Mouse (Mus musculus) heart, embryonic 13.5 days (tissue): ENCODE measurements around the gene Arsg. TPM values are rescaled to one million over a fixed set of nuclear protein-coding genes. Genes with fewer than 3 reads are reported as not detected.

Experiments
- ATAC-seq: fragments of 200-750 bp; cut with Nextera tagmentation; 2 replicates; pipeline ENCODE4 v1.8.0; 2017; ENCODE audit warnings: moderate TSS enrichment; ENCODE audit not compliant: insufficient number of reproducible peaks, low FRiP score, low TSS enrichment; ENCODE audit errors: extremely low read depth
- H3K27ac ChIP-seq: fragments of 300-500 bp; sonication (generic); replicated peaks from 2 replicates; pipeline ENCODE4 v1.5.1; 2015; ENCODE audit warnings: moderate library complexity, mild to moderate bottlenecking, inconsistent platforms
- H3K27me3 ChIP-seq: fragments of 300-500 bp; sonication (generic); replicated peaks from 2 replicates; pipeline ENCODE4 v1.6.1; 2015; ENCODE audit warnings: mild to moderate bottlenecking, inconsistent platforms
- H3K36me3 ChIP-seq: fragments of 300-500 bp; sonication (generic); 2 replicates; pipeline ENCODE4 v1.6.1; 2015; ENCODE audit warnings: mild to moderate bottlenecking, inconsistent platforms
- H3K4me1 ChIP-seq: fragments of 300-500 bp; sonication (generic); 2 replicates; pipeline ENCODE4 v1.6.1; 2015; ENCODE audit warnings: inconsistent platforms
- H3K4me2 ChIP-seq: fragments of 300-500 bp; sonication (generic); 2 replicates; pipeline ENCODE4 v1.6.1; 2015; ENCODE audit warnings: inconsistent platforms, mild to moderate bottlenecking, moderate library complexity
- H3K4me3 ChIP-seq: fragments of 300-500 bp; sonication (generic); 2 replicates; pipeline ENCODE4 v1.5.1; 2015; ENCODE audit warnings: moderate library complexity, mild to moderate bottlenecking, inconsistent platforms
- H3K9ac ChIP-seq: fragments of 300-500 bp; sonication (generic); 2 replicates; pipeline ENCODE4 v1.6.1; 2015; ENCODE audit warnings: inconsistent platforms, mild to moderate bottlenecking, moderate library complexity
- H3K9me3 ChIP-seq: fragments of 300-500 bp; sonication (generic); 2 replicates; pipeline ENCODE4 v1.6.1; 2016; ENCODE audit warnings: inconsistent platforms
- WGBS: fragments of 180-500 bp; shearing (Covaris S2); methylation state at CpG from one replicate; pipeline ENCODE4 v1.1.7; 2015; ENCODE audit warnings: mixed read lengths; 5-methylcytosine and 5-hydroxymethylcytosine counted together
- polyA plus RNA-seq: library from polyadenylated mRNA; unstranded; fragments of >200 nt; fragmentation: Nextera tagmentation; extraction: Ambion mirVana; gene quantifications from 2 replicates; pipeline ENCODE4 v1.2.1, GENCODE M21; 2015

Arsg gene
- polyA plus RNA-seq, 1 experiment from 2014 or later = 3.8 TPM

DNA sequence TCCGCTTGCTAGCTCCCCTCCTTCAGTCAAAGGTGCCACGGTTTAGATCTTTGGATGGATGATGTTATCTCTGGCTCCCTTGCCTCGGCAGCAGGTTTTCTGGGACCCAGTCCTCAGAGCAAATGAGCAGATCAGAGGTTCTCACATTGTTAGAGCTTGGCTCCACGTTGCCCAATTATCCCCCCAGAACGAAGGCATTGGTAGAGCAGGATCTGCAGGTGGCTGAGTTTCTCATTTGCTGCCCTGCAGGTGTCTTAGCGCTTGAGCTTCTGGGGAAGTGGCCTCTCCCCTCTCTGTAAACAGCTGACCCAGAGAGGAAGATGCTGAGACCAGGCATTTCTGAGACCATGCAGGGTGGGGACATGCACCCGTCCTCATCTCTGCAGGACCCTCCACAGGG is 47.8 kb downstream of the Arsg start:
- Histone ChIP-seq H3K4me3 (no peak overlapping the region), H3K9ac (no peak overlapping the region), H3K36me3 (no peaks in the 10 kb centered on the region), H3K4me2 (no peak overlapping the region), H3K9me3 (no peaks in the 10 kb centered on the region), H3K4me1 (no peaks in the 10 kb centered on the region), H3K27me3 (no peaks in the 10 kb centered on the region), H3K27ac (no peak overlapping the region)
- WGBS = 33% methylated on average over 7 of the region's 7 CpGs
- no peak for ATAC-seq

DNA sequence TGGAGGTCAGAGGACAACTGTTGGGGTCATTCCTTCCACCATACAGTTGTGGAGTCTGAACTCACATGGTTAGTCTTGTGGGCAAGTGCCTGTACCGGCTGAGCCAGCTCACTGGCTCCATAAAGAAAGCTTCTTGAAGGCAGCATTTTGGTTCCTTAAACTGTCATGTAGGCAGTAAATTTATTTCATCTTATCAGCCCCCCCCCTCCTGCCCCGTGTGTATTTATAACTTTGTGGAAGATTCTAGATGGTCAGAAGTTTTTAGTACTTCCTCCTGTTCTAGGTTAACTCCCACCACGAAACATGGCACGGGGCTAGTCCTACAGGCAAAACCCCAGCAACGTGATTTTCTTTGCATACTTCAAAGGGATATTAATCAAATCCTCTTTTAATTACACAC is 51.7 kb downstream of the Arsg start:
- 79% methylated on average over 5 of the region's 5 CpGs for WGBS
- H3K4me1 ChIP-seq = no peaks in the 10 kb centered on the region
- H3K4me2 ChIP-seq = no peak overlapping the region
- no peaks in the 10 kb centered on the region for H3K36me3 ChIP-seq
- H3K9me3 ChIP-seq = no peaks in the 10 kb centered on the region
- no peak overlapping the region for H3K27ac ChIP-seq
- no peak overlapping the region for H3K4me3 ChIP-seq
- no peaks in the 10 kb centered on the region for H3K27me3 ChIP-seq
- no peak for ATAC-seq
- no peak overlapping the region for H3K9ac ChIP-seq

DNA sequence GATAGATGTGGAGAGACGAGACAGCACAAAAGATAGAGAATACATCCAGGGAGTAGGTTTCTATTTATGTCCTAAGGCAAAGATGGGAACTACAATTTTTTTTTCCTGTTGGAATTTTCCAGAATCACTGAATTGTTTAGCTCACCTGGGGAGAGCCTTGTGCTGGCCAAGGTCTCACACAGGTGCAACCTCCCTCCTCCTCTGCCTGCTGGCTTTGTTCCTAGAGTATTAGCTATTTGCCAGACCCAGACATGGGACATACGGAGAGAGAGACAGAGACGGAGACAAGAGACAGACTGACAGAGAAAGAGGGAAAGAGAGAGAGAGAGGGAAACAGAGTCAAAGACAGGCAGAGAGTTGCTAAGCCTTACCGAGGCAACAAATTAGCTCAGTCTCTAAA is 52.4 kb downstream of the Arsg start:
- H3K27me3 ChIP-seq = no peaks in the 10 kb centered on the region
- no peaks in the 10 kb centered on the region for H3K9me3 ChIP-seq
- H3K27ac ChIP-seq = no peak overlapping the region
- H3K4me1 ChIP-seq = no peaks in the 10 kb centered on the region
- ATAC-seq = no peak
- no peak overlapping the region for H3K4me3 ChIP-seq
- no peak overlapping the region for H3K4me2 ChIP-seq
- H3K36me3 ChIP-seq = no peaks in the 10 kb centered on the region
- 83% methylated on average over 4 of the region's 4 CpGs for WGBS
- H3K9ac ChIP-seq = no peak overlapping the region

DNA sequence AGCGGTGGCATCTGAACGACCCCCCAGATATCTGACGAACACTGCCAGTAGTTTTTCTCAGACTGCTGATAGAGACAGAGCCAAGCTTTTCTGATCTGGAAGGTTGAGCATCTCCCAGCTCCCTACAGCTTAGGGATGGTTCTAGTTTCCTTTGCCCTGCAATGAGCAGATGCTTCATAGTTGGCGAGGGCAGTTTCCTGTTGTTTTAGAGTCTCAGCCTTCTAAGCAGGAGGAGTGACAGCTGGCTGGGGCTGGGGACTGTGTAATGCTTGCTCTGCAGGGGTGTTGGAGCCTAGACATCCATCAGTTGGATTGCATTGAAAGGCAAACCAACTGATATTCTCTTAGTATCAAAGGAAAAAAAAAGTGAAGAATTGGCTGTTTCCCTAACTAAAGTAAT is 56.9 kb downstream of the Arsg start:
- Histone ChIP-seq H3K36me3 (no peaks in the 10 kb centered on the region), H3K9me3 (no peaks in the 10 kb centered on the region), H3K27me3 (no peaks in the 10 kb centered on the region), H3K4me2 (no peak overlapping the region), H3K4me1 (no peaks in the 10 kb centered on the region), H3K27ac (no peak overlapping the region), H3K4me3 (no peak overlapping the region), H3K9ac (no peak overlapping the region)
- ATAC-seq = no peak
- WGBS = 69% methylated on average over 4 of the region's 4 CpGs

DNA sequence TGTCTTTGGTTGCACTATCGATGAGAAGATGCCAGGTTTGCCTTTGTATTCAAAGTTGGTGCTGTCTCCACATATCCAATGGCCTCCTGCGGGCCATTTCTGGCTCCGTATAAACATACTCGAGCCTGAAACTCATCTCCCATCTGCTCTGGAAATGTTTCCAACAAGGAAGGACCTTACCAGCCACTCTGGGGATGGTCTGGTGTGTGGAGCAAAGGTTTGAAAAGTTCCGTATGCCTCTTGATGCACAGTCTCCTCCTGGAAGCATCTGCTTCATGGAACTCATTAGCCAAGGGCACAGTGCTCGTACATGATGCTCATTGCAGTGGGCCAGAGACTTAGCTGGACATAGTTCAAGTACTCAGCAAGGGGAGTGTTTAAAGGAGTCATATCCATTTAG is 62.8 kb downstream of the Arsg start:
- H3K9ac ChIP-seq = no peak overlapping the region
- H3K4me2 ChIP-seq = no peak overlapping the region
- H3K27me3 ChIP-seq = 0 out of 2 replicates have a peak, but pooled peaks cover 6% of the 10 kb centered on the region
- 83% methylated on average over 6 of the region's 6 CpGs for WGBS
- no peak overlapping the region for H3K27ac ChIP-seq
- peaks cover 9% of the 10 kb centered on the region; the same call in 1 of the 2 replicates for H3K4me1 ChIP-seq
- no peak for ATAC-seq
- no peaks in the 10 kb centered on the region for H3K9me3 ChIP-seq
- no peaks in the 10 kb centered on the region for H3K36me3 ChIP-seq
- no peak overlapping the region for H3K4me3 ChIP-seq

DNA sequence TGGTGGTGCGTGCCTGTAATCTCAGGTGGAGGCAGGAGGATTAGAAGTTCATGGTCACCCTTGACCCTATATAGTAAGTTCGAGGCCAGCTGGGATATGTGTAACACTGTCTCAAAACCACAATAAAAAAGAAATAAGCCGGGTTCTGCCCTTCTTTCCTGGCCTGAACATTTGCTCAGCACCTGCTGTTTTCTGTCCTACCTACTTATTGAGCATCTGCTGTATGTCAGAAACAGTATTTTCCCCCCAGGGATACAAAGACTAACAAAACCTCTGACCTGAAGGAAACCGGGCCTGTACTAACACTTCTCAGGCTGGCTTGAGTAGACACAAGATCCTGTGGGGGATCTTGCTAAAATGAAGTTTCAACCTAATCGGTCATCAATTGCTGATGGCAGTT is 63.8 kb downstream of the Arsg start:
- no peak for ATAC-seq
- no peak overlapping the region for H3K9ac ChIP-seq
- 72% methylated on average over 5 of the region's 5 CpGs for WGBS
- peaks cover 9% of the 10 kb centered on the region; the same call in 1 of the 2 replicates for H3K4me1 ChIP-seq
- no peaks in the 10 kb centered on the region for H3K9me3 ChIP-seq
- no peak overlapping the region for H3K27ac ChIP-seq
- H3K4me3 ChIP-seq = no peak overlapping the region
- H3K4me2 ChIP-seq = no peak overlapping the region
- peaks cover 7% of the 10 kb centered on the region; the same call in 1 of the 2 replicates for H3K27me3 ChIP-seq
- H3K36me3 ChIP-seq = no peaks in the 10 kb centered on the region

DNA sequence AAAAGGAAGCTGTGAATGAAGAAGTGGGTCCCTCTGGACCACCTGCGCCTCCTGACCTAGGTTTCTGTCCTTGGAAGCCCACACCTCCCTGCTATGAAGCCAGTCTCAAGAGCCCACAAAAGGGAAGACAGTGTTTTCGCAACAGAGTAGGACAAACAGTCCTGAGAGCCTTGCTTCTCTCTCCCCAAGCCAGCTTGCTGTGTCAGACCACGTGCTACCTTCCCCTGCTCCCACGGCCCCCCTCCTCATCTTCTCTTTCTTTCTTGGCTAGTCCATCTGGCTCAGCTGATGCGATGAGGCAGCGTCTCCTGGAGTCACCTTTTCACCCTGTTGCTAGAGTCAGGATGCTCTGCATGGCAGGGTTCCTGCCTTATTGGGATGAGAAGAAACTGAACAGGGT is 66.1 kb downstream of the Arsg start:
- H3K4me1 ChIP-seq = peaks cover 22% of the 10 kb centered on the region
- H3K9me3 ChIP-seq = no peaks in the 10 kb centered on the region
- no peak overlapping the region for H3K9ac ChIP-seq
- WGBS = 59% methylated on average over 6 of the region's 6 CpGs
- peaks cover 7% of the 10 kb centered on the region; the same call in 1 of the 2 replicates for H3K27me3 ChIP-seq
- ATAC-seq = no peak
- H3K27ac ChIP-seq = no peak overlapping the region
- no peaks in the 10 kb centered on the region for H3K36me3 ChIP-seq
- no peak overlapping the region for H3K4me3 ChIP-seq
- H3K4me2 ChIP-seq = no peak overlapping the region

DNA sequence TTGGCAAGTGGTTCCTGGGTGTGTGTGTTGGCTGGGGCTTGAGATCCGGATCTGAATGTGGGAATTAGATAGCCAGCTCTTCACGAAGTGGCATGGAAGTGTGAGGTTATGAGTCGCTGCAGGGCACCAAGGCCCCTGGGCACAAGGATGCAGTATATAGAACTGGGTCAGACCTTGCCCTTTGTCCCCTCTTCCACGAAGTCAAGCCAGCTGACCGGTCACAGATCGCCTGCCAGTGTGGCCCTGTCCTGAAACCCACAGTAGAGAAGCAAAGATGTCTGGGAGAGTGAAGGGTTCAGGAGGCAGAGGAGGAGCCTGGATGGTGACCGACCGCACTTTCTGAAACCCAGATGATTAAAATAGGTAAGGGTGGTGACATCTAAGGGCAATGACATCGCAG is 70.3 kb downstream of the Arsg start:
- Histone ChIP-seq H3K4me1 (peaks cover 50% of the 10 kb centered on the region), H3K4me2 (no peak overlapping the region), H3K9me3 (no peaks in the 10 kb centered on the region), H3K4me3 (no peak overlapping the region), H3K9ac (no peak overlapping the region), H3K27me3 (peaks cover 7% of the 10 kb centered on the region; the same call in 1 of the 2 replicates), H3K27ac (no peak overlapping the region), H3K36me3 (no peaks in the 10 kb centered on the region)
- no peak for ATAC-seq
- 66% methylated on average over 9 of the region's 9 CpGs for WGBS

DNA sequence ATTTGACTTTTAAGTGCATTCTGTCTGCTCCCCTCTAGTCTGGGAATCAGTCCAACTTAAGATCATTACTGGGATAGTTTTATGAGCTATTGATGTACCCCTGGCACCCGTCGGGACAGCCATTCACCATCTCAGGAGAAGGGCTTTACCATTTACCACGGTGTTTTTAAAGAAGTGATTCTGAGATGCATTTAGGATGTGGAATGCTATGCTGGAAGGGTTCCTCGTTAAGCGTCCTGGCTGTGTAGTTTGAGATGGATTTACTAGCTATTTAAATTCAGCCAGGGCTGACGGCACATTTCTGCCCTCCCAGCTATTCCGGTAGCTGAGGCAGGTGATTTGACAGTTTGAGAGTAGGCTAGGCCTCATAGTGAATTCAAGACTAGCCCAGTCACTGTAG is 71.3 kb downstream of the Arsg start:
- Histone ChIP-seq H3K4me1 (peaks cover 50% of the 10 kb centered on the region), H3K27me3 (peaks cover 7% of the 10 kb centered on the region; the same call in 1 of the 2 replicates), H3K9ac (no peak overlapping the region), H3K27ac (no peak overlapping the region), H3K4me2 (no peak overlapping the region), H3K4me3 (no peak overlapping the region), H3K9me3 (no peaks in the 10 kb centered on the region), H3K36me3 (no peaks in the 10 kb centered on the region)
- 72% methylated on average over 7 of the region's 7 CpGs for WGBS
- ATAC-seq = no peak

DNA sequence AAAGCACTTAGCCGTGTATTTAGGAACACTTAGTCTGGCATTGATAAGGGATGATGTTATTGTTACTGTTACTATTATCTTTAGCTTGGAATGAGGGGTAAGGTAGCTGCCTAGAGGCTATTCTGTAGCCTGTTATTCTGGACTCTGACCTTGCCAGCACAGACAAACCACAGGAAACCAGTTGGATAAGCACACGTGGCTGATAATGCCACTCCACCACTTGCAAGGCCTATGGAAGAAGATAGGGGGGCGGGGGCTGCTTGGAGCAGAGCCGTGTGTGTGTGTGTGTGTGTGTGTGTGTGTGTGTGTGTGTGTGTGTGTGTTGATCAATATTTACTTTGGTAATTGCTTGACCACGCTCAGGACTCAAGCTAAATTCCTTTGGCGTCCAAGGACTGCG is 72.1 kb downstream of the Arsg start:
- H3K27me3 ChIP-seq = peaks cover 5% of the 10 kb centered on the region; the same call in 1 of the 2 replicates
- peak overlapping the region; percentile 39; the same call in 1 of the 2 replicates for H3K4me2 ChIP-seq
- H3K36me3 ChIP-seq = no peaks in the 10 kb centered on the region
- ATAC-seq = no peak
- no peak overlapping the region for H3K27ac ChIP-seq
- no peak overlapping the region for H3K4me3 ChIP-seq
- H3K9me3 ChIP-seq = no peaks in the 10 kb centered on the region
- H3K9ac ChIP-seq = no peak overlapping the region
- 22% methylated on average over 7 of the region's 7 CpGs for WGBS
- peaks cover 52% of the 10 kb centered on the region for H3K4me1 ChIP-seq

DNA sequence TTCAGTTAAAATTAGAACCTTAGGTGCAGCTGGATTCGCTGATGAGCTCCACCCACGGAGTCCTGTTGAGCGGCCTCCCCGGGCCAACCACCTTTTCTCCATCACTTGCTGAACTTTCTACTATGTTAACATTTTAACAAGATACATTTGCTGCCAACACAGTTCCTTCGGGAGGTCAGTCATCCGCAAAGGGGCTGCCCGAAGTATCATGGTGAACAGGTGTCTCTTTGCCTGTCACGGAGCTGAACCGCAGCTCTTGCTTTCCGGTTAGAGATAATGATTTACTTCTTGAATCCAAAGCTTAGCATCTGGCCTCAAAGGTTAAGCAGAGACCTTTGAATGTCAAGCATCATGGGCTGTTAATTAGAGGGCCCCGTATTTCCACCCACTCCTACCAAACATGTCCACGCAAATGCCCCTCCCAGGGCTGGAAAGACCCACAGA is 72.5 kb downstream of the Arsg start:
- peaks cover 52% of the 10 kb centered on the region for H3K4me1 ChIP-seq
- ATAC-seq = no peak
- 42% methylated on average over 12 of the region's 12 CpGs for WGBS
- H3K9me3 ChIP-seq = no peaks in the 10 kb centered on the region
- peak overlapping the region; percentile 39; the same call in 1 of the 2 replicates for H3K4me2 ChIP-seq
- peak overlapping the region; percentile 4; the same call in 1 of the 2 replicates for H3K9ac ChIP-seq
- H3K36me3 ChIP-seq = no peaks in the 10 kb centered on the region
- 0 out of 2 replicates have a peak overlapping the region, but pooled peaks have one; percentile 8 for H3K27ac ChIP-seq
- H3K27me3 ChIP-seq = peaks cover 3% of the 10 kb centered on the region; the same call in 1 of the 2 replicates
- no peak overlapping the region for H3K4me3 ChIP-seq

DNA sequence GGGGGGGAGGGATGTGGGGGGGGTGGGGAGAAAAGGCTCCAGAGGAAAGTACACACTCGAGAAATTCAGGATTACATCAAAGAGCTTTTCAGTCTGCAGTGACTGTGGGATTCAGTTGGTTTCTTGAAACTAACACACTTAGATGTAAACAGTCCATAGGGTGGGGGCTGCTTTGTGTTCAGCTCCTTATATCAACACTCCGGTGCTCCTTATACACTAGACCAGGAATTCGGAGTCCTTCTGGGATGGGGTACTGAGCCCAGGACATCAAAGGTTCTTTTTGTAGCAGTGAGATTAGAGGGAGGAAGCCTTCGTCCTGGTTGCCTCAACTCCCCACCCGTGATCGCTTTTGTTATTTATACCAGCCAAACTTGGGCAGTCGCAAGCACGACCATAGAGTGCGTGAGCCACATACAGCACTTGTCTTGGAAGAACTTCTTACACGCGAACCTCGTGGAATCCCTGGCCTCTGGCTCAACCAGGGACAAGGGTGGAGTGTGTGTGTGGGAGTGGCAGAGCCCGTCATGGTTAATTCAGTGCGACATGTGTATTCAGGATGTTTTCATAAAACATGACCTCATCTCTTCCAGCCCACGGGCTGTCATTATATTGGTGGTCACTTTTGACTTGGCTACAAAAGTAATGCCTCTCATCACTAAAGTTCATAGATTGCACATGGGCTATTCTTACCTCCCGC is 73.3 kb downstream of the Arsg start:
- Histone ChIP-seq H3K4me2 (no peak overlapping the region), H3K27me3 (no peaks in the 10 kb centered on the region; the same call in 1 of the 2 replicates), H3K4me3 (no peak overlapping the region), H3K27ac (no peak overlapping the region), H3K36me3 (no peaks in the 10 kb centered on the region), H3K4me1 (peaks cover 52% of the 10 kb centered on the region), H3K9ac (no peak overlapping the region), H3K9me3 (no peaks in the 10 kb centered on the region)
- ATAC-seq = no peak
- WGBS = 53% methylated on average over 16 of the region's 16 CpGs
